In the genomic region with DNA sequence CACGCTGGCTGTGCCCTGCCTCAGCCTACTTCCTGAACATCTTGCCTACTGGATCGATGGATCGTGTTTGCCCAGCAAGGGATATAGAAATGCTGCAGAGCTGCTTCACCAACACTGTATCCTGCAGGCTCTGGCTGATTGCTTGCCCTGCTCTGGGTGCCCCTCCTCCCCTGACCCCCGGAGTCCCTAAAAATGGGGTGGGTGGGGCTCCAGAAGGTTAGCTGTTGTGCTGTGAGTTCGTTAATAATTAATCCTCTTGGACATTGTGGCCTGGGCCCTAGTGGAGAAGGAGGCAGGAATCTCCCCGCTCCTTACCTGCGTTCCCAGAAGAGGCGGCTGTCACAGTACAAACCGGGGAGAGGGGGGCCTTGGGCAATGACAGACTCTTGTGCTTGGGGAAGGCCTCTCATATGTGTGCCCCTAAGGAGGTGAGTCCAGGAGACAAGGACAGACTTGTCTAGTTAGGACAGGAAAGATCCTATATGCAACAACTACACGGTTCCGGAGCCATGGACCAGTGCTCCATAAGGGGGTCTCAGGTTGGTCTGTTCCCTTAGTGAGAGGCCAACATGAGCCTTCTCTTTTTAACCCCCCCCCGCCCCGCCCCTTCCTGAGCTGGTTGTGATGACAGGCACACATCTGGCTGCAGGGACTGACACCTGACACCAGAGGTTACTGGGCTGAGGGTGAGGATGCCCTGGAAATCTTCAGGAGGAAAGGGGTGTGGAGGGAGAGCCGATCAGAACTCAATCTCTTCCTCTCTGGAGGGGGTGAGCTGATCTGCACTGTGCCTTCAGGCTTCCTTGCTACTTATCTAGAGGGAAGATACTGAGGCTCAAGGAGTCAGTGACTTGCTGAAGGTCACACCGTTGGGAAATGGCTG, we compare ENCODE assay signal across 8 mouse cellular contexts. TPM values are rescaled to one million over a fixed set of nuclear protein-coding genes. Genes with fewer than 3 reads are reported as not detected.
DNase-seq lines count a peak whose midpoint lies in the region; ATAC-seq lines count a peak whose summit lies in the region.

No protein-coding gene starts in this region.

- H3K9me3 ChIP-seq in intestine, embryonic 16.5 days (ENCODE audit: control insufficient read depth, low read length) = no peaks in the 10 kb centered on the region
- no peaks in the 10 kb centered on the region for H3K9me3 ChIP-seq in liver, embryonic 16.5 days (replicated peaks; ENCODE audit: control insufficient read depth, low read length)
- H3K9me3 ChIP-seq in stomach, embryonic 15.5 days = no peaks in the 10 kb centered on the region

- H3K27ac ChIP-seq in intestine, embryonic 16.5 days (ENCODE audit: low read length) = peak overlapping the region; percentile 76
- H3K27ac ChIP-seq in liver, embryonic 16.5 days (ENCODE audit: low read length) = no peak overlapping the region
- H3K27ac ChIP-seq in stomach, embryonic 15.5 days = peak overlapping the region; percentile 85

- peak; percentile 74 for ATAC-seq in intestine, embryonic 16.5 days
- peak; percentile 67 for ATAC-seq in liver, embryonic 16.5 days (ENCODE audit: low read depth)
- ATAC-seq in stomach, embryonic 15.5 days (ENCODE audit: insufficient read depth, low FRiP score, low read depth) = peak; percentile 73
- ATAC-seq in activated CD4-positive, CD25-positive, alpha-beta regulatory T cell, adult 4 months = no peak

- 8% methylated on average over 15 of the region's 15 CpGs for WGBS in intestine, embryonic 16.5 days
- WGBS in liver, embryonic 16.5 days (ENCODE audit: insufficient replicate concordance) = 7% methylated on average over 15 of the region's 15 CpGs
- 11% methylated on average over 15 of the region's 15 CpGs for WGBS in stomach, embryonic 15.5 days

- peaks cover 16% of the 10 kb centered on the region for H3K4me1 ChIP-seq in intestine, embryonic 16.5 days (ENCODE audit: control insufficient read depth, insufficient read depth, low read length)
- H3K4me1 ChIP-seq in liver, embryonic 16.5 days (ENCODE audit: control insufficient read depth, low read depth, low read length) = peaks cover 5% of the 10 kb centered on the region
- peaks cover 4% of the 10 kb centered on the region for H3K4me1 ChIP-seq in stomach, embryonic 15.5 days

- peak overlapping the region; percentile 50 for H3K4me2 ChIP-seq in intestine, embryonic 16.5 days (ENCODE audit: low read depth, low read length)
- H3K4me2 ChIP-seq in liver, embryonic 16.5 days (ENCODE audit: low read depth, low read length) = peak overlapping the region; percentile 42
- H3K4me2 ChIP-seq in stomach, embryonic 15.5 days = peak overlapping the region; percentile 54

- peak overlapping the region; percentile 69 for H3K9ac ChIP-seq in intestine, embryonic 16.5 days (ENCODE audit: low read depth, low read length)
- H3K9ac ChIP-seq in liver, embryonic 16.5 days (ENCODE audit: low read depth, low read length) = no peak overlapping the region
- peak overlapping the region; percentile 29; the same call in 1 of the 2 replicates for H3K9ac ChIP-seq in stomach, embryonic 15.5 days

- H3K27me3 ChIP-seq in intestine, embryonic 16.5 days (replicated peaks; ENCODE audit: control insufficient read depth, insufficient read depth, low read length) = peaks cover 2% of the 10 kb centered on the region; the same call in 1 of the 2 replicates
- H3K27me3 ChIP-seq in liver, embryonic 16.5 days (ENCODE audit: control insufficient read depth, insufficient read depth, low read depth, low read length) = peaks cover 24% of the 10 kb centered on the region
- 0 out of 2 replicates have a peak, but pooled peaks cover 13% of the 10 kb centered on the region for H3K27me3 ChIP-seq in stomach, embryonic 15.5 days (replicated peaks)

- peaks cover 4% of the 10 kb centered on the region; the same call in 1 of the 2 replicates for H3K36me3 ChIP-seq in intestine, embryonic 16.5 days (ENCODE audit: control insufficient read depth, insufficient read depth, low read length)
- peaks cover 3% of the 10 kb centered on the region for H3K36me3 ChIP-seq in liver, embryonic 16.5 days (ENCODE audit: control insufficient read depth, insufficient read depth)
- peaks cover 6% of the 10 kb centered on the region; the same call in 1 of the 2 replicates for H3K36me3 ChIP-seq in stomach, embryonic 15.5 days

- H3K4me3 ChIP-seq in intestine, embryonic 16.5 days (ENCODE audit: low read length) = peak overlapping the region; percentile 56
- peak overlapping the region; percentile 53 for H3K4me3 ChIP-seq in liver, embryonic 16.5 days (ENCODE audit: low read depth, low read length)
- H3K4me3 ChIP-seq in stomach, embryonic 15.5 days (replicated peaks) = peak overlapping the region; percentile 45

- DNase-seq in retina, embryonic 14.5 days (ENCODE audit: low spot score) = peak; percentile 18
- DNase-seq in retina, postnatal 1 day = no peak
- DNase-seq in spleen, adult 12 weeks (ENCODE audit: low spot score) = no peak
- no peak for DNase-seq in gastrocnemius, adult 8-10 months (ENCODE audit: low spot score in 2 of 2)

RNA-seq across cellular contexts. Expression of a gene that starts 0.7 kb away (rescaled TPM):
- 20.1 and 33.3 TPM in 2 replicates for polyA plus RNA-seq in intestine, embryonic 16.5 days (2015; fragmentation: Nextera tagmentation; extraction: Ambion mirVana)
- 1.0 and 2.1 TPM in 2 replicates for polyA plus RNA-seq in liver, embryonic 16.5 days (2015; fragmentation: Nextera tagmentation; extraction: Ambion mirVana)
- polyA plus RNA-seq in stomach, embryonic 15.5 days (2015; fragmentation: Nextera tagmentation; extraction: Ambion mirVana) = 18.3 and 21.6 TPM in 2 replicates
- polyA plus RNA-seq in activated CD4-positive, CD25-positive, alpha-beta regulatory T cell, adult 4 months (2017; shearing (Covaris generic)) = not detected
- under 1 TPM in 2 of 4 experiments, not detected in 2; 0.24 to 0.31 TPM for total RNA-seq in gastrocnemius, adult 8-10 months (2022)

RNA-seq across cellular contexts. Expression of a gene that starts 7.5 kb away (rescaled TPM):
- 0.11 TPM in 1 of 2 replicates, not detected in the other for polyA plus RNA-seq in intestine, embryonic 16.5 days (2015; fragmentation: Nextera tagmentation; extraction: Ambion mirVana)
- polyA plus RNA-seq in liver, embryonic 16.5 days (2015; fragmentation: Nextera tagmentation; extraction: Ambion mirVana) = 0.07 and 0.12 TPM in 2 replicates
- polyA plus RNA-seq in stomach, embryonic 15.5 days (2015; fragmentation: Nextera tagmentation; extraction: Ambion mirVana) = 0.12 and 0.21 TPM in 2 replicates
- not detected for polyA plus RNA-seq in activated CD4-positive, CD25-positive, alpha-beta regulatory T cell, adult 4 months (2017; shearing (Covaris generic))
- total RNA-seq in gastrocnemius, adult 8-10 months (2022) = not detected

RNA-seq across cellular contexts. Expression of a gene that starts 20.3 kb away (rescaled TPM):
- polyA plus RNA-seq in intestine, embryonic 16.5 days (2015; fragmentation: Nextera tagmentation; extraction: Ambion mirVana) = 73.3 and 79.4 TPM in 2 replicates
- 32.4 and 37.9 TPM in 2 replicates for polyA plus RNA-seq in liver, embryonic 16.5 days (2015; fragmentation: Nextera tagmentation; extraction: Ambion mirVana)
- polyA plus RNA-seq in stomach, embryonic 15.5 days (2015; fragmentation: Nextera tagmentation; extraction: Ambion mirVana) = 75.6 and 80.2 TPM in 2 replicates
- 10 to 100 TPM; 45.6 to 74.8 TPM for polyA plus RNA-seq in activated CD4-positive, CD25-positive, alpha-beta regulatory T cell, adult 4 months (2017; shearing (Covaris generic))
- 10 to 100 TPM; 25.1 to 33.5 (median 29.8) TPM for total RNA-seq in gastrocnemius, adult 8-10 months (2022)

RNA-seq across cellular contexts. Expression of a gene that starts 47.2 kb away (rescaled TPM):
- 0.47 and 0.56 TPM in 2 replicates for polyA plus RNA-seq in intestine, embryonic 16.5 days (2015; fragmentation: Nextera tagmentation; extraction: Ambion mirVana)
- polyA plus RNA-seq in liver, embryonic 16.5 days (2015; fragmentation: Nextera tagmentation; extraction: Ambion mirVana) = 4.7 and 6.3 TPM in 2 replicates
- 1.4 and 1.5 TPM in 2 replicates for polyA plus RNA-seq in stomach, embryonic 15.5 days (2015; fragmentation: Nextera tagmentation; extraction: Ambion mirVana)
- polyA plus RNA-seq in activated CD4-positive, CD25-positive, alpha-beta regulatory T cell, adult 4 months (2017; shearing (Covaris generic)) = not detected
- not detected for total RNA-seq in gastrocnemius, adult 8-10 months (2022)

RNA-seq across cellular contexts. Expression of a gene that starts 52.1 kb away (rescaled TPM):
- 95.3 and 122 TPM in 2 replicates for polyA plus RNA-seq in intestine, embryonic 16.5 days (2015; fragmentation: Nextera tagmentation; extraction: Ambion mirVana)
- 34.8 and 37.3 TPM in 2 replicates for polyA plus RNA-seq in liver, embryonic 16.5 days (2015; fragmentation: Nextera tagmentation; extraction: Ambion mirVana)
- polyA plus RNA-seq in stomach, embryonic 15.5 days (2015; fragmentation: Nextera tagmentation; extraction: Ambion mirVana) = 40.0 and 43.6 TPM in 2 replicates
- polyA plus RNA-seq in activated CD4-positive, CD25-positive, alpha-beta regulatory T cell, adult 4 months (2017; shearing (Covaris generic)) = 10 to 100 TPM; 20.4 to 23.1 TPM
- 10 to 100 TPM; 11.6 to 17.3 (median 13.2) TPM for total RNA-seq in gastrocnemius, adult 8-10 months (2022)
